Mouse (Mus musculus) retina, adult 2 months (tissue): ENCODE measurements at regions not wholly inside any gene's neighbourhood (a gene's known extent, or its start where the extent isn't known, plus 50 kb on each side); places are given as distances from the start of the nearest gene placed in this dataset.

Experiments
- DNase-seq: peaks from one replicate; pipeline ENCODE4 v3.0.0-alpha.2; 2012; ENCODE audit warnings: low read depth, low spot score

GRCm38 (mm10) chr3:43783000-43783588 lies 1595.1 kb upstream of the Pcdh10 start:
- peak; percentile 18 for DNase-seq

DNA sequence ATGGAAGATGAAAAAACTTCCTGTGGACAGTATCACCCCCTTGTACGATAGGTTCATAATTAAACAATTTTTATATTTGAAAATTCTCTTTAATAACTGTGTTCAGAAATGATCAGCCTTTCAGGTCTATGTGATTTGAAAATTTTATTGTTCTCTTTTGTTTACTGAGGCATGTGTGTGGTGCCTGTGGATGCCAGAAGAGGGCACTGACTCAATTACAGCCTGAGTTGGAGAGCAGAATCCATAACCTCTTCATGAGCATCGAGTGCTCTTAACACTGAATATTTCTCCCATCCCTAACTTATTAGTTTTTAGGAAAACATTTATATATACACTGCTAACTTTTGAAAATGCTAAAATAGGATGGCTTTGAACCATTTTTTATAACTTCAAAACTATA lies 1594.0 kb upstream of the Pcdh10 start:
- DNase-seq = no peak
